Mouse (Mus musculus): Measurements from ENCODE around the gene Cplx2.

DNA sequence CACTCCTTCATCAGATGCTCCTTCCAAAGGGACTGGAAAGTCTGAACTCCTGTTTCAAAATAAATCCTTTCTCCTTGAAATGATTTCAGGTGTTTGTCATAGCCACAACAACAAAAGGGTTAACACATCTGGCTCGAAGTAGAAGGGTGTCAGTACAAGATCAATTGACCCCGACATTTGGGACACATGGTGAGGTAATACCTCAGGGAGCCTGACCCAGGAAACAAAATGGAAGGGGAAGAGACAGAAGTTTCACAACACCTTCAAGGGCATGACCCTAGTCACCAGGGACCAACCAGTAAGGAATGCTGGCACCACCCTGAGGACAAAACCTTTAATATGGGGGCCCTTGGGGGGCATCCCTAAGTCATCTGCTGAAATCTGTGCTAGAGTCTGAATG lies 58.9 kb downstream of the Cplx2 start:
- no peak for TF ChIP-seq ZC3H11A (IDR thresholded peaks at IDR 0.05; ENCODE audit: borderline replicate concordance, low read depth, low read length)
- TF ChIP-seq MAFK (IDR thresholded peaks at IDR 0.05; ENCODE audit: insufficient read depth, low read depth, low read length), result no peak
- no peak for TF ChIP-seq HCFC1 (IDR thresholded peaks at IDR 0.05; ENCODE audit: borderline replicate concordance, insufficient read depth, low read length)
- no peak for TF ChIP-seq CHD2 (IDR thresholded peaks at IDR 0.05; ENCODE audit: low read depth, low read length)

Measured in ES-E14 (cell line).